Mouse (Mus musculus): ENCODE measurements around the gene Foxo6.

The Foxo6 gene

DNA sequence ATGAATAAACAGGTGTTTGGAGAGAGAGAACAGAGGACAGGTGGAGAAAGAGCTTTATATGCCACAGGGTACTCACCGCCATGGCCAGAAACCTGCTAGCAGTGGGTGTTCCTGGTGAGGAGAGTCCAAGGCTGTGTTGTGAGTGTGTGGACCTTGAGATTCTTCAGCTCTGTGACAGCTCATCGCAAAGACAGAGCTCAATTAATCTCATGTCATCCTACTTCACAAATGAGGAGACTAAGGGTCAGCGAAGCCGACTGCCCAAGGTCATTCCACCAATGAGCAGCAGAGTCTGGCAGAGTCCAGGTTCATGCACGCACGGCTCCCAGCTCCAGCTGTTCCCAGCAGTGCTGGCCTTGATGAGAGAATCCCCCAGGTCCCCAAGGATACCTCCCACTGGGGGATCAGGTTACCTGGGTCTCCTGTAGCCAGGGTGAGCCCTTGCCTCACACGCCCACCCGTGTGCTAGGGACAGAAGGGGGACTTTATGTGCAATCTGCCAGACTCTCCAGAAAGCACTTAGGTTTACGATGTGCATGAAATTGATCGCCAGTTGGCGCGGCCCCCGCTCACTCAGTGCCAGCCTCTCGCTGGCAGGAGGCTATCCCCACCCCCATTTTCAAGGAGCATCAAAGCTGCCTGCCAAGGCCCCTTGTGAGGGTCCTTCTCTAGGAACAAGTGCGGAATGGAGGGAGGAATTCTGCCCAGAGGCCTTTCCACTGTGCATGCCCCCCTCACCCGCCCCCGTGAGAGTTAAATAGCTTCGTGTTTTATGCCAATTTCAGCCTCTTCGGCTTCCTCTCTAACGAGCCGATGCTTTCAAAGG lies 27.6 kb downstream of the Foxo6 start:
- no peak for DNase-seq (ENCODE audit: low read depth in 1 of 2, low spot score in 2 of 2)

DNA sequence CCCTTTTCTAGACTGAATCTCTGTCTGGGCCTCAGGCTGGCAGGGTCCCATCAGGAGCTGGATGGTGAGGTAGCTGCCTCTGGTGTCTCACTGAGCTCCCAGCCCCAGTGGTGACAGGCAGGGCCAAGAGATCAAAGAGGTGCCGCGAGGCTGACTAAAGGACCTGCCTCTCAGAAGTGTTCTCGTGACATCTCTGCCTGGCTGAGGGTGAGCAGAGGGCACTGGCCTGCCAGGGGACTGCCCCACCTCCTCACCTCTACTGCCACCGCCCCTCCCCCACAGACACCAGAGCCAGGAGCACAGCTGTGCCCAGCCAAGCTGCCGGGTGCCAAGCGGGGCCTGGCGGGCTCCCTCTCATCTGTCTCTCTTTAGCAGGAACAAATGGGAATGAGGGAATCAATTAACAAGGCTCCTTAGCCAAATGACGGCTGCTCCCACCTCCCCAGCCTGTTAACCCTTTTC lies 38.3 kb downstream of the Foxo6 start:
- DNase-seq (ENCODE audit: low read depth in 1 of 2, low spot score in 2 of 2), result no peak

DNA sequence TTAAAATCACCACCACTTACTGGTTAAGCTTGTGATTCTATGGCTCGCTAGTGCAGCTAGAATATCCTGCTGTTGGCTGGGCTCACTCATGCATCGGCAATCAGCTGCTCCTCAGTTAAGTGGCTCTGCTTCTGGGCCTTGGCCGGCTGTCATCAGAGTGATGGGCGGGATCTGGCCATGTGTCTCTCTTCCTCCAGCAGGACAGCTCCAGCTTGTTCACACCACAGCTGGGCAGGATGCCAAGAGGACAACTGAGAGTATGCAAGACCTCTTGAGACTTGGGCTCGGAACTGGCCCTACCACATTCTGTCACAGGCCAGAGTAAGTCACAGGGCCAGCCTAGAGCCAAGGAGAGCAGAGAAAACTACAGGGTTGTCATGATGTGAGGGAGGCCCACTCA lies 39.7 kb downstream of the Foxo6 start:
- DNase-seq (ENCODE audit: low read depth in 1 of 2, low spot score in 2 of 2), result no peak

DNA sequence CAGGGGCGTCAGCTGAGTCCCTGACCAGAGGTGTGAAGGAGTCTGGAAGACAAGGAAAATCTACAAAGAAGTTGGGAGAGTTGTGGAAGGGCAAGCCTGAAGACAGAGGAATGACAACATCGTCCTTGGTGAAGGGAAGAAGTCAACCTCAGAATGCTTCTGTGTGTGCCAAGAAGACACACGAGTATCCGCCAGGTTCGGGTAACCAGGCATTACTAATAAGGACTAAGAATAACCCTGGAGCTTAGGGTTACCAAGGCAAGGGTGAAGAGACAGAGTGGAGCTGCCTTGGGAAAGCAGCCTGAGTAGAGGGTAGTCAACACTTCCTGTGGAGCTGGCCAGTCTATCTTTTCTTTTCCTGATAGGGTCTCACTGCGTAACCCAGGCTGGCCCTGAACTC lies 41.1 kb downstream of the Foxo6 start:
- DNase-seq (ENCODE audit: low read depth in 1 of 2, low spot score in 2 of 2), result no peak

DNA sequence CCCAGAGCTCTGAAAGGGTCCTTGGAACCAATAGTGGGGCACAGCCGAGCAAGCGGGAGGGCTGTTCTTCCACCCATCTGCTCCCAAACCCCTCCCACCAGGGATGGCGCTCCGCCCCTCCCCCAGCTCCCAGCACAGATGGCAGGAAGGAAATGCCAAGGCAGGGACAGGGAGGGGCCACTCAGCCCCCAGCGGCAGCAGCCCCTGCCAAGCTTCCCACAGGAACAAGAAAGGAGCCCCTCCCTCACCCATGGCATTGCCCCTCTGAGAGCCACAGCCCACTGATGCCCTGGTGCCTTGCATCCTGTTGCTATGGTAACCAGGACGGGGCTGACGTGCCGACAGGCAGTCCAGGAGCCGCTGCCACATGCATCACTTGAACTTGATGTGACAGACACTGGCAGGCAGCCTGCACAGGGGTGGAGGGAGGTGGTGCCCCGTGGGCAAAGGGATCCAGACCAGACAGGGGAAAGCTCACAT lies 44.3 kb downstream of the Foxo6 start:
- DNase-seq (ENCODE audit: low read depth in 1 of 2, low spot score in 2 of 2), result no peak

DNA sequence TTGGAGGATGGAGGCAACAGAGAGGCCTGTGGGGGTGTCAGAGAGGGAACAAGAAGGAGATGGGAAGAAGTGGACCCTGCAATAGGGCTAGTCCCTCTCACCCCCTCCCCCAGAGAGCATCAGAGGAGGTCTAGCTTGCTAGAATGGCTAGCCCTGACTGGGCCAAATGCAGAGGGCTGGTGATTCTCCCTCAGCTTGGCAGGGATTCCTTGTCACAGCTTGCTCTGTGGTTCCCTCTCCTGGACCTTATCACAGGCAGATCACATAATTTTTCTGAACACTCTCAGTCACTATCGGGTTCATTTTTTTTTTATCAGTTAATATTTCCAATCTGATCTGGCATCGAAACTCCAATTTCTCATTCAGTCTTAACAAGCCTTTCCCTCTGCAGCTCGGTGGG lies 46.0 kb downstream of the Foxo6 start:
- DNase-seq (ENCODE audit: low read depth in 1 of 2, low spot score in 2 of 2), result no peak

DNA sequence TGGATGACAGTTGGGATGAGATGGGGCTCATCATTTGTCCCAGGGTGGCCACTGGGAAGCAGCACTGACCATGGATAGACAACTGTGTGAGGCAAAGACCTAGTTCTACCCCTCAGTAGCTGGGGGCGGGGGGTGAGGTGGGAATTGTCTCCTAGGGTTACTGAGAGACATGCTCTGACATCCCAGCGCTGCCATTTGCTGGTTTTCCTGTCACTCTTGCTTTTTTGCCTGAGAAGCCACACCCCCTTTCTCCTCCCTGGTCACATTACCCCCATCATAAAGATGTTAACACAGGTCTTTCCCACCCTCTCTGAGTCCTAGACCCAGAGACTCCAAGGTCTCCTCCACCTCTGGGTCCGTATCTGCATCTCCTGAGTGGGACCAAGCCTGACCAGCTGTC lies 47.7 kb downstream of the Foxo6 start:
- no peak for DNase-seq (ENCODE audit: low read depth in 1 of 2, low spot score in 2 of 2)

DNA sequence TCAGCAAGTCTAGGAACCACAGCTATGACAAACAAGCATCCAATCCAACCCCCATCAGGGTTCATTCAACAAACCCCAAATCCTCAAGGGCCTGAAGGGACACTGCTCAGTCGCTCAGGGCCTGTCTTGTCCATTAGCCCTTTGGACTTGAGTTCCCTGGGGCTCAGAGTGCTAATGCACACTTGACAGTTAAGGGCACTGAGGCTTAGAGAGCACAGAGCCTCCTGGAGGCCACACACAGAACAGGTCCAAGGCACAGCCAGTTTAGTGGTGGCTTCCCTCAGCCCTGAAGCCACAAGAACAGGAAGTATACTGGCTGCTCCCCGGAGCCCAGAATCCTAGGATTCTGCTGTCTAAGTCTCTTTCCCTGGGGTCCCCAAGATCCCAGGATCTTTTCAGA lies 53.9 kb downstream of the Foxo6 start:
- DNase-seq (ENCODE audit: low read depth in 1 of 2, low spot score in 2 of 2), result no peak

DNA sequence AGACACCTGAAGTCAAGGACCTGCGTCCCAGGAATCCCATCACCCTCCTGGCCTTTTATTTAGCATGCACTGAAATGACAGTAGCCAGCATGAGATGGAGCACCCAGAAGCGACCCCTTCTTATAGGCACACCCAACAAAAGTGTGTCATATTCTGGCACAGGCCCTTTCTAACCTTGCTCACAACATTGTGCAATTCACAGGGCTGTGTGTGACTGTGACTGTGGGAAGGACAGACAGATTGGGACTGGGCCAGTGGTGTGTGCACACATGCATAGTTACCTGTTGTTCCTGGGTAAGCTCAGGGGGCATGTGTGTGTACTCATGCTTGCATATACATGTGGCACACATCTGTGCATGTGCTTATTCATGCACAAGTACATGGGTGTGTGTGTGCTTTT lies 54.6 kb downstream of the Foxo6 start:
- DNase-seq (ENCODE audit: low read depth in 1 of 2, low spot score in 2 of 2), result no peak

DNA sequence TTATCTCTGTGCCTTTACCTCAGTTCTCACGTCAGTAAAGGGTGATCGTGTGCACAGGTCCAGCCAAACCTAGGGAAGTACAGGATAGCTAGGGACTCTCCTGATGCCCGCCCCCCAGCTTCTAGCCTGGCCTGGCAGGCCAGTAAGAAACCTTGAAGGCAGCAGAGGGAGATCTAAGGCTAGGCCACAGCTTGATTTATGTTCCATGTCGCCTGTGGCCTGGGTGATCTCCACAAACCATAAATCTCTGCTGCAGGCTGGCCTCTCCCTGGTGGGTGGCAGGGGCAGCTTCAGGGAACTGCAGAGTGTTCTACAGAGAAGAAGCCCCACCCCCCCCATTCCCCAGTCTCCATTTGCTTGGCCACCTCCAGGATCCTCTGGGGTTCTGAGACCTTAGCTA lies 55.2 kb downstream of the Foxo6 start:
- no peak for DNase-seq (ENCODE audit: low read depth in 1 of 2, low spot score in 2 of 2)

DNA sequence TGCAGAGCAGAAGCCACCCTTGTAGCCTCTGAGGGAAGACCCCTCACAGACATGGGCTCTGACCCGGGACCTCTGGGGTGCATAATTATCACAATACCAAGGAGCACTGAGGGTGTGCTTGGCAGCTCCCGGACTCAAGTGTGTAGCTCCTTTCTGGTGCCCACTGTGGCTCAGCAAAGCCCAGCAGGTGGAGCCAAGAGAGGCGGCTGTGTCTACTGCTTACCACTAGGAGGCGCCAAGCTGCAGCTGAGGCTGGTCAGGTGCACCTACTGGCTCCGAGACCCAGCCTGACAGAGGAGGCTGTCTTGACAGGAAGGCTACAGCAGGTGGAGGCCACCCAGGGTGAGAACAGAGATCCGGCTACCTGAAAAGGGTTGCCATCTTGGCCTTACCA lies 56.9 kb downstream of the Foxo6 start:
- DNase-seq (ENCODE audit: low read depth in 1 of 2, low spot score in 2 of 2), result no peak

DNA sequence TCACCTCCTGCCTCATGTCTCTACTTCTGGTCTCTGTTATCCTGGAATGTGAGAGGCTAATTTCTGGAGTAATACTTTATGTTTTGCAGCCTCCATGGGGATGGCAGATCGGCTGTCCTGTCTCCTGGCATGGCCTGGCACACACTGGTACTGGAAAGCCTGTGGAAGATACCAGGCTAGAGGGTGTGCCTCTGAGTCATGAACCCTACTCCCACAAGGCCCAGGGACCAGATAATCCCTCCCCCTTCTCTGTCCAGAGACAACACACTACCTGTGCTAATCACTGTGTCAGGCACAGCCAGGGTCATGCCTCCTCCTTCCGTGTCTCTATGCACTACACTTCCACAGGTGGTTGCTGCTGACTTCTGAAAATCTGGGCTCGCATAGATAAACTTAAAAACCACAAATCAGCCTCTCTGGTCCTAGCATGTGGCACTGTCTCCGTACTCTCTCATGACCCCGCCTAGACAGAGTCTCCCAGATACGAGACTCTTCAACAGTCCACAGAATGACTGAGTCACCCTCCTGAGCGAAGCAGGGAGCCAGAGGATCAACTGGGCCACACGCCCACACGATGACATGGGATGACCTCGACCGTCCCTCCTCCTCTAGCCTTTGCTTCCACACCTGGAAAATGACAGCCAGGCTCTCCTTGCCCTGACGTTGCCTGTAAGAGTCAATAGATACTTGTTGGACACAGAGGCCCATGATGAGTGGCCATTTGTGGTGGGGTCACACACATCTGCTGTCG lies 57.5 kb downstream of the Foxo6 start:
- no peak for DNase-seq (ENCODE audit: low read depth in 1 of 2, low spot score in 2 of 2)

DNA sequence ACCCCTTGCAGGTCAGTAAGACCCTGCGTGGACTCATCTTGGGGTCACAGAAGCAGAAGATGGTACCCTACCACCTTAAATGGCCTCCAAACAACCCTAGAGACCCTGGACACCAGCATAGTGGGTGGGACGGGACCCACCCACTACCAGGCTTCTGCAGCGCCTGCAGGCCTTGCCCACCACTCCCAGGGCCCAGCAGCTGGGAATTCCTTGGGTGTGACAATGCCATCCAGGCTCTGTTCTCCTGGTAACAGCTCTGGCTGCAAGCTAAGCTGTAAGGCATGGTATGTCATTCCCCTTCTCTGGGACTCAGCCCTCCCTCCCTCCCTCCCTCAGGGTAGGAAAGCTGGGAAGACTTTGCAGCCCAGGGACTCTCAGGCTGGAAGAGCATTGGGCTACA lies 58.5 kb downstream of the Foxo6 start:
- no peak for DNase-seq (ENCODE audit: low read depth in 1 of 2, low spot score in 2 of 2)

DNA sequence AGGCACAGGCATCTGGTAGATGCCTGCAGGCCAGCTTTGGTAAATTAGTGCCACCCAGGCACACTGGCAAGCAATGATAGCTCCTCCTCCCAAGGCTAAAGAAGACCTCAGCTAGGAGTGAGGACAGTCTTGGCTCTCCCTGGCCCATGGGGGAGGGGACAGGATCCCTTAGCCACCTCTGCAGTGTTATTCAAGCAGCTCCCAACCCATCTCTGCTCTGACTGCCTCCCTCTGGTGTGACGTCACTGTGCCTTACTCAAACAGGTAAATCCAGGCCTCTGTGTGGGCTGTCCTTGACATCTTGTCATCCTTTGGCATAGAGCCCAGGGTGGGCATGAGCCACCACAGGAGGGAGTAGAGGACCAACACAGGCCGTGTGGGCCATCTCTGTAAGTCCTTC lies 59.9 kb downstream of the Foxo6 start:
- no peak for DNase-seq (ENCODE audit: low read depth in 1 of 2, low spot score in 2 of 2)

DNA sequence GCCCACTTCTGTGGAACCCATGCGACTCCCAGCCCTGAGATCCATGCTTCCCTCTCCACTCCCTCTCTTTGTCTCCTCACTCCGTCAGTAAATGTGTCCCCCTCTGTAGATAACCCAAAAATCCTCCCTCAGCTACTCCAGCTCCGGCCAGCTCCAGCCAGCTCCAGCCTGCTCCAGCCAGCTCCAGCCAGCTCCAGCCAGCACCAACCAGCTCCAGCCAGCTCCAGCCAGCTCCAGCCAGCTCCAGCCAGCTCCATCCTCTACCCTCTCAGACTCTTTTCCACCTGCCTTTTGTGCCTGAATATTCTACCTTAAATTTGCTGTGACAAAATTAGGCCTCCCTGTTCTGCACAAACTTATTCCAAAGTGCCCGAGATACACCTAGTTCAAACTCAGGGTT lies 60.5 kb downstream of the Foxo6 start:
- DNase-seq (ENCODE audit: low read depth in 1 of 2, low spot score in 2 of 2), result no peak

DNA sequence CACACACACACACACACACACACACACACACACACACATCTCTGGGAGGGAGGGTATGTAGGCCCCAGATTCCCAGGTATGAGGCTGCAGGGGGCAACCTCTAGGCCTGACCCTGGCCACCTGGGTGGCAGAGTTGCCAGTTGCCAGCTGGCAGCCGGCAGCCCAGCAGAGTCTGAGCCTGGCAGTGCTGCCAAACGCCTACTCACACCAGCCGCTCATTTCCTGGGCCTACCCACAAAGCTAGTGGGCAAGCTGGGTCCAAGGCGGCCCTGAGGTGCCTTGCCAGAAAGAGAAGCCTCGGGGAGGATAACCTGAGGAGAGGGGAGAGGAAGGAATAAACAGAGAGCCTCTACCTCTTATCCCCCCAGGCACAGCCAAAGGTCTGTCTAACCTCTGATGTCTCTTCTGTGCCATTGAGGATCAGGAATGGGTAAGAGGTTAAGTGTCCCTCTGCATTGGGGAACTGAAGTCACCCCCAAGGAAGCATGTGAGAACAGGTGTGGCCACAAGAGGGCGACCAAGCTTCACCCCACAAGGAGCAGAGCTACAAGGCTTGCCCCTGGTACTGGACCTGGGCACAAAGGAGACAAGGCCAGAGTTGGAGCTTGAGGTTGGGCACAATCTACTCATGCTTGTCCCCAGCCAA lies 61.9 kb downstream of the Foxo6 start:
- DNase-seq (ENCODE audit: low read depth in 1 of 2, low spot score in 2 of 2), result peak in 1 of 2 experiments; percentile 19

DNA sequence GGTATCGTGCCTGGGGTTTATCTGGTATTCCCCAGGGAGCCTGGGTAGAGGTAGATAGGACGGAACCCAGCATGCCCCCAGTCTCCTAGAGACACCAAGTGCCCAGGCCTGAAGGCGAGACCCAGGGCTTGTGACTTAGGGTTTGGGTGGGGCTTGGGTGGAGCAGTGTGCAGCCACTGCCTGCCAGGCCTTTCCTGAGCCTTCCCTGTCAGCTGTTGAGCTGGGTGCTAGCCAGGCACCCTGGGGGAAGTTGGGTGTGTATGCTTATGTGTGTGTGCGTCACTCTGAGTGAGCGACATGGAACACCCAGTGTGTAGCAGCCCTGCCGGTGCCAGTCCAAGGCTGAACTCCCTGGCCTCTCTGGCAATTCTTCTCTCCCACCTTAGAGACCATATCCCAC lies 63.3 kb downstream of the Foxo6 start:
- no peak for DNase-seq (ENCODE audit: low read depth in 1 of 2, low spot score in 2 of 2)

DNA sequence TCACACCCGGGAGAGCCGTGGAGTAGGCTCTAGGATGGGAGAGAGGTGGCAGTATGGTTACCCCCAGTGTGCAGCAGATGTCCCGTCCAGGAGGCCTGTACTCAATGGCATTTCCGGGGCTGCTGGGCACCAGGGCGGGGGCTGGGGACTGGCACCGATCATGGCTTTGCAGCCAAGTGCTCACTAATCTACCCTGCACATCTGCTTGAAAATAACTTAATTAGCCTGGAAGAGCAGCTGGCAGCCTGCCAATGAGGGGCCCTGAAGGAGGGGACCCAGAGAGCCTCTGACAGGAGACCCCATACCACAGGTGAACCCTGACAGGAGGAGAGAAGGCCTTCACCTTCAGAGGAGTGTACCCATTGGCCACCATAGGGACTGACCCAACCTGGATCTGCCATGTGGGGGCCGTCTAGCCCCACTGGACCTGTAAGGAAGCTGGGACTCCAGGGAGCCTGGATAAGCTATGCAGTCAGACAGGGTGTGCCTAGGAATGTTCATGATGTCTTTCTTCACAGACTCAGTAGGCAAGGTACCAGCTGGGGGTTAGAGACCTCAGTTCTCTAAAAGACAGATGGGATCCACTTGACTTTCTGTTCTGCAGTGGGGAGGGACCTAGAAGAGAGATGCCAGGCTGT lies 63.9 kb downstream of the Foxo6 start:
- DNase-seq (ENCODE audit: low read depth in 1 of 2, low spot score in 2 of 2), result no peak

DNA sequence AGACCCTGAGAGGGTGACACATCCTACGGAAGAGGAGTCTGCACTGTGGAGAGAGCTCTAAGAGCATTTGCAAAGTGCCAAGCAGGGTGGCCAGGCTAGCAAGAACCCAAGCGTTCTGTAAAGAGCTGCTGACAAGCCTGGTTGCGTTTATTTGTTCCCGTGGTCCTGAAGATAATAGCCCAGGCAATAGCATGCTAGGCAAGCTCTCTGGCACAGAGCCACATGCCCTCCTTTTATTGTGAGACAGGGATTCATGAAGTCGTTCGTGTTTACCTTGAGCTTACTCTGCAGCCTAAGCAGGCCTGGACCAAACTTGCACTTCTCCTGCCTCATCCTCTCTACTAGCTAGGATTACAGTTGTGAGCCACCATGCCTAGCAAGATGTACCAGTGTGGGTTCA lies 65.4 kb downstream of the Foxo6 start:
- no peak for DNase-seq (ENCODE audit: low read depth in 1 of 2, low spot score in 2 of 2)

DNA sequence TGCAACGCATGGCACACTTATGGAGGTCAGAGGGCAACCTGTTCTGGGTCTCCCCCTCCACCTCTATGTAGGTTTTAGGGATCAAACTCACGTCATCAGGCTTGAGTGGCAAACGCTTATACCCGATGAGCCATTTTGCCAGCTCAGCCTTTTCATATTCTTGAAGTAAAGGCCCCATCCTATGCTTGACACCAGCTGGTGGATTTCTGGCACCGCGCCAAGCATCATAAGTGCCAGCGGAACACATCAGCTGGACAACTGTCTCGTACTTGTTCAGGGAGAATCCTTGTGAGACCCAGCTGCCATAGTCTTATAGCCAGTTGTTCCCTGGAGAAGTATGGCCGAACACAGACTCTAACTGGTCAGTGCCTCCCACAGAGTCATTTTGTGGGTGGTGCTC lies 68.3 kb downstream of the Foxo6 start:
- no peak for DNase-seq (ENCODE audit: low read depth in 1 of 2, low spot score in 2 of 2)
